Mouse (Mus musculus) ovary, postnatal 10 days (tissue): Measurements from ENCODE around the gene Rilpl1.
"Not testable (repeated sequence)": the region's sequence is repeated elsewhere in the genome, so short reads cannot be mapped to it uniquely, and the experiment has no call there.

Experiments
- DNase-seq: peaks from one replicate; pipeline ENCODE4 v3.0.0; 2022; ENCODE audit warnings: low spot score

Gene Rilpl1

GRCm38 (mm10) chr5:124529191-124529651, 2.0 kb downstream of the Rilpl1 start:
- no peak for DNase-seq

- DNase-seq: no peak
Measured at GRCm38 (mm10) chr5:124528791-124529190, 2.4 kb downstream of the Rilpl1 start.

GRCm38 (mm10) chr5:124528351-124528750, 2.8 kb downstream of the Rilpl1 start:
- no peak for DNase-seq

- no peak for DNase-seq
Measured at GRCm38 (mm10) chr5:124524943-124525342, 6.2 kb downstream of the Rilpl1 start.

DNA sequence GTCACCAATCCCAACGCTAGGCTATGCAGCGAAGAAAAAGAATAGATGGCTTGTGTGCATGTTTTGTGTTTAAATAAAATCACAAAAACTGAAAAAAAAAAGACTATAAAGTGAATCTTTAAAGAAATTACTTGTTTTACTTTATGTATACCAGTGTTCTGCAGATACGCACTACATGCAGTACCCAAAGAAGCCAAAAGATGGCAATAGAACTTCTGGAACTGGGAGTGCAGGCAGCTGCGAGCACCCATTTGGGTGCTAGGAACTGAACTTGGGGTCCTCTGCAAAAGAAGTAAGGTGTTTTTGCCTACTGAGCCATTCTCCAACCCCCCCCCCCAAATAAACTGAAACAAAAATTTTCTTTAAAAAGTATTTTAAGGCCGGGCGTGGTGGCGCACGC, 8.2 kb downstream of the Rilpl1 start:
- DNase-seq: no peak

GRCm38 (mm10) chr5:124521588-124521987, 9.6 kb downstream of the Rilpl1 start:
- DNase-seq: no peak

- DNase-seq: no peak
Measured at GRCm38 (mm10) chr5:124518648-124519047, 12.5 kb downstream of the Rilpl1 start.

- no peak for DNase-seq
Measured at GRCm38 (mm10) chr5:124515789-124516188, 15.4 kb downstream of the Rilpl1 start.

- no peak for DNase-seq
Measured at GRCm38 (mm10) chr5:124510536-124511050, 20.6 kb downstream of the Rilpl1 start.

GRCm38 (mm10) chr5:124509742-124510237, 21.4 kb downstream of the Rilpl1 start:
- DNase-seq: no peak

DNA sequence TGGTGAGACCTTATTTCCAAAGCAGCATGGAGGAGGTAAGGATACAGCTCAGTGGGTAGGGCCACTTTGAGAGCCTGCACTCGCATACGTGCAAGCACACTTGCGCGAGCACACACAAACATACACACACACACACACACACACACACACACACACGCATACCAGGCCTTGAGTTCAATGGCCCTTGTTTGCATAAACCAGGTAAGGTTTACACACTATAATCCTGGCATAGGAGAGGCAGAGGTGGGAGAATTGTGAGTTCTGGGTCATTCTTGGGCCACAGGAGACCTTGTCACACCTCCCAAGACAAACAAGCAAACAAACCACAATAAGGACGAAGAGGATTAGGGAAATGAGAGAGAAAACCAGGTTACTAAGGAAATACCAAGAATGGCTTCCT, 22.0 kb downstream of the Rilpl1 start:
- no peak for DNase-seq

- no peak for DNase-seq
Measured at GRCm38 (mm10) chr5:124506731-124507359, 24.3 kb downstream of the Rilpl1 start.

- DNase-seq: no peak
Measured at GRCm38 (mm10) chr5:124505235-124505634, 26.0 kb downstream of the Rilpl1 start.

- DNase-seq: no peak
Measured at GRCm38 (mm10) chr5:124503742-124504141, 27.4 kb downstream of the Rilpl1 start.

GRCm38 (mm10) chr5:124501541-124501940, 29.6 kb downstream of the Rilpl1 start:
- DNase-seq: no peak

DNA sequence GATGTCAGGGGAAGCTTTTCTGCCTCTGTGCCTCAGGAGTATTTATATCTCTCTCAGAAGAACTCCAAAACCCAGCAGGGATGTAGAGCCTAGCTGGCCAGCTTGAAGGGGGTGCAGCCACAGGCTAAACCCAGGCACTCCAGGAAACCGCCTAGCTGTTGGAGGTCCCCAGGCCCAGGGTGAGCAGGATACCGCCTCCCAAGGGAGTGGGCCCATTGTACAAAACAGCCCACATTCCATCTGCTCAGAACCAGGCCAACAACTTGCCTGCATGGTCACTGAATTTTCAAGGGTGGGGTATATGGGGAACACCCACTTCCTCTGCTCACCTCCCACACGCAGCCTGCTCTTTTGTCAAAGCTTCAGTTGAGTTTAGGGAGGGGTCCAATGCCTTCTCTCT, 30.6 kb downstream of the Rilpl1 start:
- no peak for DNase-seq

DNA sequence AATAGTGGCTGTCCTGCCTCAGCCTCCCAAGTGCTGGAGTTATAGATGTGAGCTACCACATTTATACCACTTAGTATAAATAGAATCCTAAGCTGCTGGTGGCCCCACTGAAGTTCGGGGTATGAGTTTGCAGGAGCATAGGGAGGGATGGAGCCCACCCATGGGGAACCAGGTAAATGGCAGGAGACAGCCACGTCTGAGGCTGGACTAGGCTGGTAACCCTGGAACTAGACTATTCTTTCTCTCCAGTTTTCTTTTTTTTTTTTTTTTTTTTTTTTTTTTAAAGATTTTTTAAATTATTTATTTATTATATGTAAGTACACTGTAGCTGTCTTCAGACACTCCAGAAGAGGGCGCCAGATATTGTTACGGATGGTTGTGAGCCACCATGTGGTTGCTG, 31.2 kb downstream of the Rilpl1 start:
- not testable (repeated sequence) for DNase-seq

- no peak for DNase-seq
Measured at GRCm38 (mm10) chr5:124499001-124499400, 32.2 kb downstream of the Rilpl1 start.

DNA sequence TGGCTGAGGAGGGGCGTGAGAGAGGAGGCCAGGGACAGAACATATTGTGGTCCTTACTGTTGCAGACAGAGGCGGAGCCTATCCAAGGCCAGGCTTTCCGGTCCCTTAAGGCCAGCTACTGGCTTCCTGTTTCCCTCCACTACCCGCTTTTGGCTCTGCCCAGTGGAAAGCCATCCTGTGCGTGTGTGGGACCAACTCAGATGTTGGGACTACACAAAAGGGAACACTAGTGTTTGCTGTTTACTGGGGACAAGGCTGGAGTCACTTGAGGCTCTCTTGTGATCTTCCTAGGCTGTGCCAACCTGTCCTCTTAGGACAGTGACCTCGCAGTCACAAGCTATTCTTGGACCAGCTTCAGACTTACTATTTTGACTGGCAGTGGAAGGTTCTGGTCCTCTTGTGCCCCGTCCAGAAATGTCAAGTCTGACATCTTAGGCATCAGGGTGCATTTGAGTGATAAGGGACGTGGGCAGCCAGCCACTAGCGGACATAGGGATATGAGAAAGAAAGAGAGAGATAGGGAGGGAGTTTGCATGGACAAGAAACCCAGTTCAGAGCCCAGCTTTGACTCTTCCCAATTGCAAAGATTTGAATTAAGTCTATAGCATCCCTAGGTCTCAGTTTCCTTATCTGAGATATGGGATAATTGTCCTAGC, 32.8 kb downstream of the Rilpl1 start:
- DNase-seq: no peak

GRCm38 (mm10) chr5:124496614-124497514, 34.3 kb downstream of the Rilpl1 start:
- DNase-seq: no peak

- DNase-seq: no peak
Measured at GRCm38 (mm10) chr5:124495547-124495946, 35.6 kb downstream of the Rilpl1 start.

DNA sequence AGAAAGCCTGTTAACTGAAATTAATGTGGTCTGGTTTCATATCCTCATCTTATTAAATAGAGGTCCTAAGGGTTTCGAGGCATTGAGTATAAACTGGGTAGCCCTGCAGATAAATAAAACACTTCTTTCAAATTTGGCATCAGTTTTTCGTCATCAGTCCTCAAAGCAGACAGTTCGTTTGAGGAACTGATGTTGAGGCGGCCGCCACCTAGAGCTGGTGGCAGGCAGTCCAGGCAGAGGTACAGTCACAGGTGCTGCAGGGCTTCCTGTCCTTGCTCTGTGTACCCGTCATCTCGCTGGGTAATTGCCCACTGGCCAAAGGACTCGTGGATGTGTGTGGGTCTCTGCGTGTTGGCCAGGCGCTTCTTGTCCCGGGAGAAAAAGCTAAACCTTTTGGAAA, 37.7 kb downstream of the Rilpl1 start:
- no peak for DNase-seq
